Mouse (Mus musculus) ES-E14 (cell line): ENCODE measurements around the gene Gm26620. TPM values are rescaled to one million over a fixed set of nuclear protein-coding genes. Genes with fewer than 3 reads are reported as not detected.

Experiments used
- DNase-seq: peaks from one replicate; pipeline ENCODE4 v3.0.0-alpha.2; 2013; ENCODE audit warnings: low read depth, low spot score
- H3K27ac ChIP-seq: 2 replicates; pipeline ENCODE4 v1.5.1; 2012; ENCODE audit warnings: low read depth, mild to moderate bottlenecking, low read length, moderate library complexity, mixed read lengths; ENCODE audit not compliant: poor library complexity, insufficient read depth, severe bottlenecking
- H3K36me3 ChIP-seq: 2 replicates; pipeline ENCODE4 v1.6.1; 2012; ENCODE audit warnings: mild to moderate bottlenecking, low read length, moderate library complexity, mixed read lengths; ENCODE audit not compliant: control insufficient read depth, poor library complexity, insufficient read depth, severe bottlenecking
- H3K4me1 ChIP-seq, 2 experiments: fragments of 150-350 bp in 1 of 2; sonication (generic) in 1 of 2; 2 replicates each; pipeline ENCODE4 v1.6.1; 2012; ENCODE audit warnings: low read length in 2 of 2, mild to moderate bottlenecking in 1 of 2, mixed read lengths in 1 of 2; ENCODE audit not compliant: control insufficient read depth in 2 of 2, insufficient read depth in 2 of 2, poor library complexity in 1 of 2
- H3K4me3 ChIP-seq, 2 experiments: fragments of 150-350 bp in 1 of 2; sonication (generic) in 1 of 2; 2 replicates each; pipeline ENCODE4 v1.5.1; 2012; ENCODE audit warnings: low read length in 2 of 2, low read depth in 1 of 2, mild to moderate bottlenecking in 1 of 2, mixed read lengths in 1 of 2; ENCODE audit not compliant: insufficient read depth in 1 of 2, poor library complexity in 1 of 2, severe bottlenecking in 1 of 2
- H3K9ac ChIP-seq: 2 replicates; pipeline ENCODE4 v1.6.1; 2012; ENCODE audit warnings: low read depth, mild to moderate bottlenecking, low read length, mixed read lengths; ENCODE audit not compliant: poor library complexity, insufficient read depth, severe bottlenecking
- H3K9me3 ChIP-seq: fragments of 150-350 bp; sonication (generic); 2 replicates; pipeline ENCODE4 v1.6.1; 2012; ENCODE audit warnings: low read depth, mild to moderate bottlenecking, low read length; ENCODE audit not compliant: control insufficient read depth, insufficient read depth
- CHD2 ChIP-seq: IDR thresholded peaks from 2 replicates; pipeline ENCODE4 v1.6.1; 2014; ENCODE audit warnings: mild to moderate bottlenecking, low read depth, low read length, inconsistent platforms
- HCFC1 ChIP-seq: IDR thresholded peaks from 2 replicates; pipeline ENCODE4 v1.6.1; 2012; ENCODE audit warnings: low read length, inconsistent platforms, borderline replicate concordance; ENCODE audit not compliant: insufficient read depth
- MAFK ChIP-seq: IDR thresholded peaks from 2 replicates; pipeline ENCODE4 v1.6.1; 2014; ENCODE audit warnings: mild to moderate bottlenecking, low read depth, low read length, inconsistent platforms; ENCODE audit not compliant: insufficient read depth
- ZC3H11A ChIP-seq: IDR thresholded peaks from 2 replicates; pipeline ENCODE4 v1.6.1; 2012; ENCODE audit warnings: low read depth, mild to moderate bottlenecking, inconsistent platforms, low read length, borderline replicate concordance
- ZNF384 ChIP-seq: IDR thresholded peaks from 2 replicates; pipeline ENCODE4 v1.6.1; 2012; ENCODE audit warnings: low read depth, low read length, inconsistent platforms
- in situ Hi-C, 2 experiments: fragments of 600-800 bp; cut with MboI; formaldehyde crosslinking; loops; one replicate each; pipeline ENCODE4 v1.15.1; 2025; ENCODE audit warnings: low sequenced_read_pairs in 2 of 2, inconsistent platforms in 1 of 2; ENCODE audit not compliant: unreplicated experiment in 2 of 2
- total RNA-seq: library from RNA; depleted of rRNA; stranded (reverse); fragments of 300-350 nt; gene quantifications from 2 replicates; pipeline ENCODE4 v1.2.3, GENCODE M21; 2012

Gm26620 gene
- total RNA-seq, 1 experiment, result 2.8 TPM

- H3K36me3 ChIP-seq, result no peaks in the 10 kb centered on the region
Observed at GRCm38 (mm10) chr1:170863033-170863432, 21.8 kb upstream of the Gm26620 start.

GRCm38 (mm10) chr1:170864234-170864633, 20.6 kb upstream of the Gm26620 start:
- in situ Hi-C loops, result no loop called here
- Histone ChIP-seq H3K9me3 (no peaks in the 10 kb centered on the region), H3K36me3 (no peaks in the 10 kb centered on the region), H3K27ac (no peak overlapping the region), H3K9ac (no peak overlapping the region), H3K4me3 (no peak overlapping the region), H3K4me1 (no peaks in the 10 kb centered on the region; a peak in 1 of 4 replicates)
- no peak for DNase-seq
- TF ChIP-seq CHD2, result no peak
- TF ChIP-seq HCFC1, result no peak
- no peak for TF ChIP-seq ZC3H11A
- TF ChIP-seq ZNF384, result no peak
- no peak for TF ChIP-seq MAFK

More at GRCm38 (mm10) chr1:170863033-170863432, 21.8 kb upstream of the Gm26620 start:
- no peaks in the 10 kb centered on the region; a peak in 1 of 4 replicates for H3K4me1 ChIP-seq
- DNase-seq, result no peak
- in situ Hi-C loops, result no loop called here
- H3K4me3 ChIP-seq, result no peak overlapping the region
- H3K27ac ChIP-seq, result no peak overlapping the region
- TF ChIP-seq ZNF384, result no peak
- no peak for TF ChIP-seq CHD2
- no peak for TF ChIP-seq HCFC1
- no peak for TF ChIP-seq ZC3H11A
- TF ChIP-seq MAFK, result no peak
- H3K9ac ChIP-seq, result no peak overlapping the region
- no peaks in the 10 kb centered on the region for H3K9me3 ChIP-seq

- no peaks in the 10 kb centered on the region for H3K9me3 ChIP-seq
- no peak for DNase-seq
- H3K4me3 ChIP-seq, result no peak overlapping the region
- in situ Hi-C loops, result no loop called here
- no peak overlapping the region for H3K27ac ChIP-seq
- H3K9ac ChIP-seq, result no peak overlapping the region
- H3K4me1 ChIP-seq, result no peaks in the 10 kb centered on the region; a peak in 1 of 4 replicates
- TF ChIP-seq HCFC1 (no peak), ZNF384 (no peak), MAFK (no peak), CHD2 (no peak), ZC3H11A (no peak)
- no peaks in the 10 kb centered on the region for H3K36me3 ChIP-seq
Observed at GRCm38 (mm10) chr1:170864754-170865153, 20.1 kb upstream of the Gm26620 start.

GRCm38 (mm10) chr1:170865406-170865805, 19.5 kb upstream of the Gm26620 start:
- TF ChIP-seq ZC3H11A (no peak), HCFC1 (no peak), MAFK (no peak), CHD2 (no peak), ZNF384 (no peak)
- Histone ChIP-seq H3K4me1 (peaks cover 0 to 2% of the 10 kb centered on the region in 2 experiments; a peak in 1 of 4 replicates), H3K36me3 (no peaks in the 10 kb centered on the region), H3K27ac (no peak overlapping the region), H3K4me3 (no peak overlapping the region), H3K9ac (no peak overlapping the region), H3K9me3 (no peaks in the 10 kb centered on the region)
- in situ Hi-C loops, result no loop called here
- no peak for DNase-seq
